Mouse (Mus musculus) activated CD4-positive, CD25-positive, alpha-beta regulatory T cell, adult 4 months (primary cell): ENCODE results near the gene Uri1. TPM values are rescaled to one million over a fixed set of nuclear protein-coding genes. Genes with fewer than 3 reads are reported as not detected.

Experiments used
- ATAC-seq: one replicate; pipeline ENCODE4 v1.8.0; 2017
- polyA plus RNA-seq, 2 experiments: library from polyadenylated mRNA; unstranded; fragments of 100-300 nt; shearing (Covaris generic); gene quantifications; one replicate each; pipeline ENCODE4 v1.2.1; 2017

Gene Uri1
- polyA plus RNA-seq, 2 experiments from 2014 or later = 12.3 to 21.5 TPM

GRCm38 (mm10) chr7:38012811-38013210 is 10.5 kb downstream of the Uri1 start:
- no peak for ATAC-seq

GRCm38 (mm10) chr7:38008359-38008758 is 15.0 kb downstream of the Uri1 start:
- ATAC-seq = no peak

GRCm38 (mm10) chr7:38002451-38002850 is 20.9 kb downstream of the Uri1 start:
- no peak for ATAC-seq

- ATAC-seq = peak; percentile 52
Measured at GRCm38 (mm10) chr7:37999691-38000090, 23.7 kb downstream of the Uri1 start.

- no peak for ATAC-seq
Measured at GRCm38 (mm10) chr7:37992861-37993260, 30.5 kb downstream of the Uri1 start.

- ATAC-seq = no peak
Measured at GRCm38 (mm10) chr7:37984866-37985265, 38.5 kb downstream of the Uri1 start.

- no peak for ATAC-seq
Measured at GRCm38 (mm10) chr7:37983471-37983870, 39.9 kb downstream of the Uri1 start.

GRCm38 (mm10) chr7:37979729-37980128 is 43.6 kb downstream of the Uri1 start:
- no peak for ATAC-seq

- no peak for ATAC-seq
Measured at GRCm38 (mm10) chr7:37978412-37978811, 44.9 kb downstream of the Uri1 start.

GRCm38 (mm10) chr7:37977676-37978075 is 45.7 kb downstream of the Uri1 start:
- peak; percentile 46 for ATAC-seq

GRCm38 (mm10) chr7:37972999-37973555 is 50.3 kb downstream of the Uri1 start:
- ATAC-seq = no peak

- ATAC-seq = no peak
Measured at GRCm38 (mm10) chr7:37972571-37972970, 50.8 kb downstream of the Uri1 start.

GRCm38 (mm10) chr7:37962326-37962725 is 61.0 kb downstream of the Uri1 start:
- no peak for ATAC-seq

- no peak for ATAC-seq
Measured at GRCm38 (mm10) chr7:37961247-37961646, 62.1 kb downstream of the Uri1 start.

- no peak for ATAC-seq
Measured at GRCm38 (mm10) chr7:37951841-37952240, 71.5 kb downstream of the Uri1 start.

GRCm38 (mm10) chr7:37936459-37936858 is 86.9 kb downstream of the Uri1 start:
- ATAC-seq = no peak

- ATAC-seq = no peak
Measured at GRCm38 (mm10) chr7:37935786-37936185, 87.6 kb downstream of the Uri1 start.

- ATAC-seq = no peak
Measured at GRCm38 (mm10) chr7:37934770-37935182, 88.6 kb downstream of the Uri1 start.

- ATAC-seq = no peak
Measured at GRCm38 (mm10) chr7:37933754-37934308, 89.5 kb downstream of the Uri1 start.

GRCm38 (mm10) chr7:37931631-37932030 is 91.7 kb downstream of the Uri1 start:
- ATAC-seq = no peak

- ATAC-seq = no peak
Measured at GRCm38 (mm10) chr7:37929738-37930137, 93.6 kb downstream of the Uri1 start.

GRCm38 (mm10) chr7:37922999-37923398 is 100.4 kb downstream of the Uri1 start:
- no peak for ATAC-seq

- no peak for ATAC-seq
Measured at GRCm38 (mm10) chr7:37921681-37922430, 101.5 kb downstream of the Uri1 start.

- no peak for ATAC-seq
Measured at GRCm38 (mm10) chr7:37918926-37919325, 104.4 kb downstream of the Uri1 start.
